Comparison of ENCODE assay signal across 15 mouse cellular contexts in the genomic region with DNA sequence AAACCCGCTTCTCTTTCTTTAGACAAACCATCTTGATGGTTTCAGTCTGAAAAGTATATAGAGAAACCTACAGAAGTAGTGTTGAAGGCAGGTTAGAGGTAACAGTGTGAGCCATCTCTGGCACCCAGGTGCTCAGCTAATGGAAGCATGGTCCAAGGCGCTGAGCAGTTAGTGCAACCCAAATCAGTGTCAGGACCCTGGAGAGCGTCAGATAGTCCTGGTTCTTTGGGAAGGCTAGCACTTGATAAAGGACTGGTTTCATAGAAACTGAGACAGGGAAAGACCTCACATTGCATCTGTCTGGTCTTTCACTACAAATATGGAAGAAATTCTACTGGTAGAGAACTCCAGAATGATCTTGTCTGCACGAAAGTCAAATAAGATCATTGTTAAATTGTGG. TPM values are rescaled to one million over a fixed set of nuclear protein-coding genes. Genes with fewer than 3 reads are reported as not detected.
A peak's percentile ranks its signal among the peaks of the same experiment; 100 is the strongest.
DNase-seq lines count a peak whose midpoint lies in the region; ATAC-seq and TF ChIP-seq lines count a peak whose summit lies in the region.
"Had no signal": no experiment of that assay in that cellular context is flagged by ENCODE, and none has a peak within 500 bp of the region (broad histone marks: within the 10 kb centered on the region; RNA-seq: fewer than 3 reads in every experiment).

No protein-coding gene starts in this region.

- no peaks in the 10 kb centered on the region for H3K4me1 ChIP-seq in thymus, adult 2 months (replicated peaks; ENCODE audit: control insufficient read depth, insufficient read depth, low read length)

- H3K27ac ChIP-seq in thymus, adult 2 months (ENCODE audit: control insufficient read depth, insufficient read depth, low read length), result no peak overlapping the region
- H3K27ac ChIP-seq: midbrain, embryonic 12.5 days; stomach, postnatal 0 days had no signal

- no peak for ATAC-seq in megakaryocyte, adult 5-6 weeks (ENCODE audit: poor library complexity, severe bottlenecking)
- ATAC-seq: activated CD4-positive, CD25-positive, alpha-beta regulatory T cell, adult 4 months; hindbrain, embryonic 16.5 days; liver, postnatal 0 days had no signal

- TF ChIP-seq CTCF in thymus, adult 2 months (IDR thresholded peaks at IDR 0.05; ENCODE audit: borderline replicate concordance, control insufficient read depth, extremely low read depth, insufficient read depth, low read length, poor library complexity), result no peak

- H3K27me3 ChIP-seq in thymus, adult 2 months (ENCODE audit: control insufficient read depth, insufficient read depth, low read length), result no peaks in the 10 kb centered on the region

- peak; percentile 56 for DNase-seq in kidney, postnatal 10 days
- no peak for DNase-seq in kidney, adult 8-10 months
- peak; percentile 16 for DNase-seq in thymus, postnatal 4 days
- DNase-seq in thymus, adult 2 months, result no peak
- peak; percentile 34 for DNase-seq in embryo, embryonic 9.5 days (ENCODE audit: extremely low spot score)
- no peak for DNase-seq in right cerebral cortex, postnatal 36 days (ENCODE audit: low spot score in 2 of 2)
- DNase-seq in adrenal gland, adult 18-20 months (ENCODE audit: low spot score in 2 of 2), result no peak
- DNase-seq: cerebellum, postnatal 25 days; liver, postnatal 0 days had no signal

- 58% methylated on average over 4 of the region's 4 CpGs for WGBS in thymus, adult 2 months

- no peak overlapping the region for H3K4me3 ChIP-seq in thymus, adult 2 months (ENCODE audit: control insufficient read depth, insufficient read depth, low read length)
- H3K4me3 ChIP-seq: midbrain, embryonic 12.5 days had no signal

- no peak for TF ChIP-seq POLR2A in thymus, adult 2 months (IDR thresholded peaks at IDR 0.05; ENCODE audit: control insufficient read depth, extremely low read depth, insufficient read depth, low read length, poor library complexity)

- H3K36me3 ChIP-seq in thymus, adult 2 months (ENCODE audit: control insufficient read depth, insufficient read depth, low read length), result no peaks in the 10 kb centered on the region
- H3K36me3 ChIP-seq: midbrain, embryonic 12.5 days had no signal

RNA-seq across cellular contexts. Expression of a gene that starts 56.1 kb away (rescaled TPM):
- polyA plus RNA-seq in thymus, adult 2 months (2012; rRNA removed), result 0.19 TPM in 2 replicates
- total RNA-seq in megakaryocyte, adult 5-6 weeks (2015), result not detected in 2 replicates
- total RNA-seq in megakaryocyte, adult 5-6 weeks (2017), result not detected in 2 replicates
- total RNA-seq in adrenal gland, adult 18-20 months (2021), result under 1 TPM in 1 of 2 experiments, not detected in 1; 0.13 TPM
- polyA plus RNA-seq: activated CD4-positive, CD25-positive, alpha-beta regulatory T cell, adult 4 months; heart, embryonic 11.5 days had no signal

Comparison
In these comparisons a context has a peak if more than half of its experiments do, and no peak if none do; other contexts are left out.
1. DNase-seq: peak in kidney, postnatal 10 days (single experiment), thymus, postnatal 4 days (single experiment) and embryo, embryonic 9.5 days (single experiment); none in kidney, adult 8-10 months (0 of 2), thymus, adult 2 months (single experiment), right cerebral cortex, postnatal 36 days (0 of 2) and adrenal gland, adult 18-20 months (0 of 2).